Mouse (Mus musculus) thymus, postnatal 0 days (tissue): ENCODE data around the gene Clybl. TPM values are rescaled to one million over a fixed set of nuclear protein-coding genes. Genes with fewer than 3 reads are reported as not detected.
A peak's percentile ranks its signal among the peaks of the same experiment; 100 is the strongest.

Experiments
- DNase-seq: peaks from one replicate; pipeline ENCODE4 v3.0.0-alpha.2; 2015; ENCODE audit warnings: low spot score
- polyA plus RNA-seq: library from polyadenylated mRNA; unstranded; fragments of >200 nt; fragmentation: Nextera tagmentation; extraction: Ambion mirVana; gene quantifications from 2 replicates; pipeline ENCODE4 v1.2.1, GENCODE M21; 2015

Gene Clybl
- 8.8 and 9.4 TPM in 2 replicates for polyA plus RNA-seq

GRCm38 (mm10) chr14:122181078-122181814, at the start of gene Clybl:
Clybl (plus strand) TSS chr14:122181704.
- peak; percentile 74 for DNase-seq

- no peak for DNase-seq
Measured at GRCm38 (mm10) chr14:122136368-122136928, 45.1 kb upstream of the Clybl start.

GRCm38 (mm10) chr14:122137234-122137633, 44.3 kb upstream of the Clybl start:
- DNase-seq: no peak

- no peak for DNase-seq
Measured at GRCm38 (mm10) chr14:122140126-122140525, 41.4 kb upstream of the Clybl start.

GRCm38 (mm10) chr14:122143585-122144269, 37.8 kb upstream of the Clybl start:
- DNase-seq: no peak

- no peak for DNase-seq
Measured at GRCm38 (mm10) chr14:122145374-122145773, 36.1 kb upstream of the Clybl start.

- no peak for DNase-seq
Measured at GRCm38 (mm10) chr14:122150616-122151015, 30.9 kb upstream of the Clybl start.

GRCm38 (mm10) chr14:122157738-122158137, 23.8 kb upstream of the Clybl start:
- no peak for DNase-seq

GRCm38 (mm10) chr14:122160916-122161315, 20.6 kb upstream of the Clybl start:
- no peak for DNase-seq

- no peak for DNase-seq
Measured at GRCm38 (mm10) chr14:122168912-122169311, 12.6 kb upstream of the Clybl start.

- no peak for DNase-seq
Measured at GRCm38 (mm10) chr14:122170202-122170781, 11.2 kb upstream of the Clybl start.

- DNase-seq: no peak
Measured at GRCm38 (mm10) chr14:122171031-122171430, 10.5 kb upstream of the Clybl start.

GRCm38 (mm10) chr14:122176263-122176798, 5.2 kb upstream of the Clybl start:
- DNase-seq: no peak

GRCm38 (mm10) chr14:122179262-122179661, 2.2 kb upstream of the Clybl start:
- DNase-seq: no peak

GRCm38 (mm10) chr14:122181815-122182157, 282 bp downstream of the Clybl start:
- DNase-seq: no peak

GRCm38 (mm10) chr14:122182220-122182619, 716 bp downstream of the Clybl start:
- no peak for DNase-seq

GRCm38 (mm10) chr14:122183974-122184373, 2.5 kb downstream of the Clybl start:
- DNase-seq: no peak

GRCm38 (mm10) chr14:122188250-122188649, 6.7 kb downstream of the Clybl start:
- no peak for DNase-seq

GRCm38 (mm10) chr14:122189901-122190300, 8.4 kb downstream of the Clybl start:
- no peak for DNase-seq

GRCm38 (mm10) chr14:122190527-122190926, 9.0 kb downstream of the Clybl start:
- DNase-seq: no peak

- peak; percentile 76 for DNase-seq
Measured at GRCm38 (mm10) chr14:122190941-122191510, 9.5 kb downstream of the Clybl start.
